8 mouse cellular contexts compared by ENCODE assay signal in the genomic region with DNA sequence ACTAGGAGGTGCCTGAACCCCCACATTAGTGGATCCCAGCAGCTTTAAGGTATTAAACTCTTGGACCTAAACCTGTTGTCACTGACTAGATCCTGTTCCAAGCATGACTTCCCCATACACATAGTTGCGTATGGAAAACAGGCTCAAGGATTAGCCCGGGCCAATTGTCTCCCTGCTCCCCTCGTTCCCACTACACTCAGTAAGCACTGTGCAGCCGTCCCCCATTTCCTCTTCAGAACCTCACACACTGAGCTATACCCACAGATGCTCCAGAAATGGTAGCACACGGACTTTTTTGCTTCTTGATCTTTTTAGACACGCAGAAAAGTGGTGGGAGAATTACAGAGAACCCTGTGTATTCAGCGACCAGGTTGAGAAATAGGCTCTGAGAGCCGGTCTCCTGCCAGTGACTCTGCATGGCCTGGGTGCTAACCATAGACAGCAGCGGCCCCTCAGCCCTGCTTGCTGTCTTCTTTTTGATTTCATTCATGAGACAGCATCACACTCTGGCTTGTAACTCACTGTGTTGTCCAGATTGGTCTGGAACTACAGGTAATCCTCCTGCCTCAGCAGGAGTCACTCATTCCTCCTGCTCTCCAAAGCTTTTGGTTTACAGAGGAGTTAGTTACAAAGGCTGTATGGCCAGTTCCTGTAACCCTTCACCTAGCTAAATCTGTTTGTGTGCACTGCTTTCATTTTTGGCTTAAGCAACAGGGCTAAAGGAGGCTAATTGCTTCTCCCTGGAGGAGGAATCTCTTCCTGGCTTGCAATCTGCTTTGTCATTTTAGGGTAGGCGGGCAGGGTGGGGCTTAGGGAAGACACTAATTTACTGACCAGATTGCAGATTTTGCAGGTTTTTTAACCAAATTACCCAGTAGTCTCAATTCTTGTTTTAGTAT. TPM values are rescaled to one million over a fixed set of nuclear protein-coding genes. Genes with fewer than 3 reads are reported as not detected.
A peak's percentile ranks its signal among the peaks of the same experiment; 100 is the strongest.
DNase-seq lines count a peak whose midpoint lies in the region; ATAC-seq lines count a peak whose summit lies in the region.
"Had no signal": no experiment of that assay in that cellular context is flagged by ENCODE, and none has a peak within 500 bp of the region (broad histone marks: within the 10 kb centered on the region; RNA-seq: fewer than 3 reads in every experiment).

No protein-coding gene starts in this region.

- no peak for ATAC-seq in cerebellum, adult (ENCODE audit: insufficient number of reproducible peaks, low FRiP score, low TSS enrichment)

- H3K4me3 ChIP-seq in brown adipose tissue, adult 24 weeks (ENCODE audit: insufficient read depth, low read depth, low read length) = peak overlapping the region; percentile 41
- H3K4me3 ChIP-seq: limb, embryonic 13.5 days had no signal

- peak; percentile 56 for DNase-seq in kidney, adult 9 months
- DNase-seq in kidney, postnatal 25 days = no peak
- DNase-seq in NIH3T3 (ENCODE audit: low read depth) = peak; percentile 52
- DNase-seq in lung, postnatal 25 days (ENCODE audit: low spot score) = peak; percentile 69
- no peak for DNase-seq in cerebellum, postnatal 25 days

- peaks cover 67% of the 10 kb centered on the region for H3K4me1 ChIP-seq in brown adipose tissue, adult 24 weeks (ENCODE audit: control insufficient read depth, insufficient read depth, insufficient read length, low read length)

- H3K27ac ChIP-seq in brown adipose tissue, adult 24 weeks (replicated peaks; ENCODE audit: low read depth, low read length) = peak overlapping the region; percentile 96
- H3K27ac ChIP-seq: limb, embryonic 13.5 days had no signal

RNA-seq across cellular contexts. Expression of a gene that starts 4.9 kb away (rescaled TPM):
- polyA plus RNA-seq in brown adipose tissue, adult 24 weeks (2012; ENCODE audit: insufficient read depth, insufficient read length, missing spikeins) = 774 and 844 TPM in 2 replicates

Comparison
In these comparisons a context has a peak if more than half of its experiments do, and no peak if none do; other contexts are left out.
1. DNase-seq: peak in kidney, adult 9 months (single experiment), NIH3T3 (single experiment) and lung, postnatal 25 days (single experiment); none in kidney, postnatal 25 days (0 of 2) and cerebellum, postnatal 25 days (0 of 2).